Mouse (Mus musculus) kidney, postnatal 14 days (tissue): ENCODE data around the gene Ppp1r15b.
A peak's percentile ranks its signal among the peaks of the same experiment; 100 is the strongest.

Experiments used
- DNase-seq: peaks from one replicate; pipeline ENCODE4 v3.0.0; 2022; ENCODE audit warnings: mixed read lengths

Gene Ppp1r15b

DNA sequence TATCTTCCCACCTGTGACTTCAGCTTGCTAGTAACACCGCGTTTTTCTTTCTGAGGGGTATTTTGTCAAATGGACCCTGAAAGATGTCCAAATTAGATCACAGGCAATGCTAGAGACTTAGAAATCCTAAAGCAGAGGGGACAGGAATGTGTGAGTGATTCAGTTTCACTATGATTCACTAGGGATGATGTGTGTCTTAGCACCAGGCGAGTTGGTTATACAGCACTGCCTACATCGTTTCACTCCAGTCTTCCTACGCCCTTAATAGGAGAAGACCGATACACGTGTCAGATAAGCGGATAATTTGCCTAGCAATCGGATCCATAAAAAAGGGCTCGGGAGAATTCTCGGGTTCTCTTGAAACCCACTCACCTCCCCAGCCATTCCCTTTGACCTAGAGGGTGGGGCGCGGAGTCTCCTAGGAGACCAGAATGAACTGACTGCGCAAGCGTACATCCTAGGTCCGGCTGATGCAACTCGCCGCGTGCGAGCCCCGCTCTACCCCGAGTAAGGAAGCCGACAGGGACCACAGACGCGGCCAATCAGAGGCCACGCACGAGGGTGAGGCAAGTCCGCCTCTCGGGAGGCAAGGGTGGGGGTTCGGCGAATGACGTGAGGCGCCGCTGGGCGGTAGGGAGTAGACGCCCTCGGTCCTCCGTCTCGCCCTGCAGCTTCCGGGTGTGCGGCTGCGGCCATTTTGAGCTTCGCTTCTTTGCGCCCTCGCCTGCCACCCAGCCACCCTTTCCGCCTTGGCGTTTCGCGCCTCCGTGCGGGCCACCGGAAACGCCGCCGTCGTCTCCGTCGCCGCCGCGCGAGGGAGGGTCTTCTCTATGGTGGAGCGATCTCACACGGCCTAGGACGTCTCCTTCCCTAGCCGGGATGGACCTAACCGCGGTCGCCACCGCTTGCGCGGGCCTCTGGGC is at the start of gene Ppp1r15b:
TSS of gene Ppp1r15b (plus strand) at position 506 of the 923 bp plus-strand sequence.
- DNase-seq = peak; percentile 99

DNA sequence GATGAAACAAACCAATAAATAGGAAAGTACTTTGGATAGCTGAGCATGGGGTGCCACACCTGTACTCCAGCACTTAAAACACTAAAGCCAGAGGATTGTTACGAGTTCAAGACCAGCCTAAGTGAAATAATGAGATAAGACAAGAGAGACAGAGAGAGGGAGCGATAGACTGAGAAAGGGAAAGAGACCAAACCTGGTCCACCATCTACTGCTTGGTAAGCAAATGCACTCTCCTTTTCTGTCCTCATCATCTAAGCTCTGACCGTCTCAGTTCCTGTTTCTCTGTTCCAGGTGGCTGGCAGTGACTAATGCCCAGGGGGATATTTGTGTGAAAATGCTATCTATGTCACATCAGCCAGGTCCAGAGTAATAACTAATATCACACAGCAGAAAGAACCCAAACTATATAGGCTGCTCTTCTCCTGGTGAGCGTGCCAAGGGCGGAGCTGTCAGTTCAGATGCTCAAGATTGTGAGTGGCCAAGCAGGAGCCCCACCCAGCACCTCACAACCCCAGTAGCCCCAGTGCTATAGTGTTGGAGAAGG is 47.9 kb upstream of the Ppp1r15b start:
- no peak for DNase-seq

DNA sequence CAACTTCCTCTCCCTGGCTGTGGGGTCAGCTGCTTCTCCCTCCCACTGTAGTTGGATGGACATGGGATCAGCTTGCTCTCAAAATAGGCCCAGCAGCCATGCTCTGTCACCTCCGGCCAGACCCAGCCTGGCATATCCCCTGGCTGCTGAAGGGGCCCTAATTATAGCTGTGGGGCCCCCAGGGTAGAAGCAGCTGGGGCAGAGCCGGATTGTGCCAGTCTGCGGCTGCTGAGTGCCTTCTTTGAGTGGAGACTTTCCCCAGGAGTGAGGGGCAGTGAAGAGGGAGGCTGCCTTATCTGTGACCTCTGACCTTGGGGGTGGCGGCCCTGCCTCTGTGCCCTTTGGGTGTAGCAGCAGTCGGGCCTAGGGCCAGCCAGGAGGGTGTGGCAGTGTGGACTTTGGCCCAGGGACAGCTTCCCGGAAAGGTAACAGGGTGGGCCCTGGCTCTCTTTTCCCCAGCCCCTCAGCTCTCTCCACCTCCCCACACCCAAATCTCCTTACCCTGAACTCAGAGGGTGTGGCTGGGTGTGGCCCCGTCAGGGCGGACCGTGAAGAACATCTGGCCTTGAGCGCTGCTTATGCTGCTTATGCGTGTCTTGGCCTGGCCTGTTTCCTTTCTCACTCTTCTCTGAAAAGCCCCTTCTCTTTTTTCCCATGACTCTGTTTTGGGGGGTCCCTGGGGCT is 46.9 kb upstream of the Ppp1r15b start:
- DNase-seq = peak; percentile 27

DNA sequence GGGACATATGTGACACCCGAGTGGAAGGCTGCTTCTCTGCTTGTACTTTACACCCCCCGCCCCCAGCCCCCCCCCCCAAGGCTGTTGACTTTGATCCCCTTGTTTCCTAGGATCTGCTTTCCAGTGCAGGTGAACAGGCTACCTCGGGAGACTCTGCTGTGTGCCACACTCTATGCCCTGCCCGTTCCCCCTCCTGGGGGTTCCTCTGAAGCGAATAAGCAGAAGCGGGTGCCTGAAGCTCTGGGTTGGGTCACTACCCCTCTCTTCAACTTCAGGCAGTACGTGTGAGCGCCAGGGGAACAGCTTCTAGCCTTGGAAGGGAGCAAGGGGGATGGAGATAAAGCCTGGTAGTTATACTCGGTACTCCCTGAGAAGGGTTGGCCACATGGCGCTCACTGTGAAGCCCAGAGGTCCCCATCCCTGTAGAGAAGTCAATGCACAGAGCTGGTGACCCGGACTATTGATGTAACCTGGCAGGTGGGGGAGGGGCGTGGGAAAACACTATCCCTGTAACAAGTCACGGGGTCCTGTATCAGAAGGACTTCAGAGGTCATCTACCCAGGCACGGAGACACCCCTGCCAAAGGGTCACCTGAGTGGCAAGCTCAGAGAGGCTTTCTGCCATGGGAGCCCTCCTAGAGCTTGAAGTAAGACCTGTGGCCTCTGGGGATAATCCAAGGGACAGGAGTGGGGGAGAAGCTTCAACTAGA is 46.1 kb upstream of the Ppp1r15b start:
- no peak for DNase-seq

DNA sequence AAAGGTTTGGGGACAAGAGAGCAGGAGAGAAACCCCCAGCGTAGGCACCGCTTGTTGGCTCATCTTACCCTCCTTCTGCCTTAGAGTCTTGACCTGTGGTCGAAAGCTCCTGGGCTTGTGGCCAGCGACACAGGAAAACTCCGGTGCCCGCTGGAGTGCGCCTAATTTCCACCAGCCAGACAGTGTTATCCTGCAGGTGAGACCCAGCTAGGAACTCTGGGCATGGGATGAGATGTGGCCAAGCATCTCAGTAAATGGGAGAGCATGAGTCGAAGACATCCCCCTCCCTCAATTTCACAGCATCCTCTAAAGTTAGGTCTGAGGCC is 45.6 kb upstream of the Ppp1r15b start:
- peak; percentile 69 for DNase-seq

DNA sequence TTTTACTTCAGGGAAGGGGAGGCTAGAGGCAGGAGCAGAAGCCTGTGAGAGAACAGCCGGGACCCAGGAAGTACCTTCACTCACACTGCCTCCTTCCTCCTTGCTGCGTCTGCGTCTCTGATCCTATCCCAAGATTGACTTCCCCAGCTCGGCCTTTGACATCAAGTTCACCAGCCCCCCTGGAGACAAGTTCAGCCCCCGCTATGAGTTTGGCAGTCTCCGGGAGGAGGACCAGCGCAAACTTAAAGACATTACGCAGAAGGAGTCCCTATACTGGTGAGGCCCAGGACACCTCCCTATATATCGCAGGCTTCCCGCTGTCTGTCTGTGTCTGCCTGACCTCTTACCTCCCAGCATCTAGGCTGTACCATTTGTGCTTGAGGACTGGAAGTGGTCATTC is 44.1 kb upstream of the Ppp1r15b start:
- no peak for DNase-seq

DNA sequence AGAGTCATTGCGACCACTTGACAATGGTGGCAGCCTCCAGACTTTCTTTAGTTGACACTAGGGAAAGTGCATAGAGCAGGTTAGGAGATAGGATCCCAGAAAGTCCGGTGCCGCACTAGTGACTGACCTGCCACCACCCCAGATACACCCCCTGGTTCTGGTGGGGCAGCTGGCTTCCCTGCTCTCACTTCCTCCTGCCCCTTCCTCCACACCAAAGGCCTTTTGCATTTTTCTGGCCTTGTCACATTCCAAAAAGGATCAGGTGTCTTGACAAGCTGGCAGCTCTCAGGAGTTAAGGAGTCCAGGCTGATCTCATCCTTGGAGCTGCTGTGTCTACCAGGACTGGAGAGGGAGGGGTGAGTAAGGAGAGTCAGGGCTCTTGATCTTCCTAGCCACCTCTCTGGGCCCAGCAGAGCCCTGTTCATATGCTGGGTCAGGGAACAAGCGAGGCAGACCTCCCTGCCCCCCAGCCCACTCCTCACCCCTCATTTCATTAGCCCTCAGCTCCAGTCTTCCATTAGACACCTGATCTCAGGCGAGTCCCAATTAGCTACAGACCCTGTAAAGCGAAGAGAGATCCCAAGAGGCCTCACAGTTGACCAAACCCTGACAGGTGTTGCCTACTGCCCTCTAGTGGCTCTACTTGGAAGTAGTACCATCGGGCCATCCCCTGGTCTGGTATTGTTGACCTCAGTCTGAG is 43.6 kb upstream of the Ppp1r15b start:
- DNase-seq = peak; percentile 73

DNA sequence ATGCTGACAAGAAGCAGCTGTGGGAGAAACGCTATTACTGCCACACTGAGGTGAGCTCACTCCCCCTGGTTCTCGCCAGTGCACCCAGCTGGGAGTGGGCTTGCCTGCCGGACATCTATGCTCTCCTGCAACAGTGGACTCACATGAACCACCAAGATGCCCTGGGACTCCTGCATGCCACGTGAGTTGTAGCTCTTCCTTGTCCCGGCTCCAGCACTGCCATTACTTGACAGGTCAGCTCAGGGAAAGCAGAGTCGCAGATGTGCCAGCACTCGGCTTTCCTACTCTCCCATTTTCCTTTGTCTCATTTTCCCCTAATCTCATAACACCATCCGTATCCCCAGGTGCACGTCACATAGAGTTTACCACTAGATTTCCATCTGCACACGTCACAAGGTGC is 42.7 kb upstream of the Ppp1r15b start:
- no peak for DNase-seq

DNA sequence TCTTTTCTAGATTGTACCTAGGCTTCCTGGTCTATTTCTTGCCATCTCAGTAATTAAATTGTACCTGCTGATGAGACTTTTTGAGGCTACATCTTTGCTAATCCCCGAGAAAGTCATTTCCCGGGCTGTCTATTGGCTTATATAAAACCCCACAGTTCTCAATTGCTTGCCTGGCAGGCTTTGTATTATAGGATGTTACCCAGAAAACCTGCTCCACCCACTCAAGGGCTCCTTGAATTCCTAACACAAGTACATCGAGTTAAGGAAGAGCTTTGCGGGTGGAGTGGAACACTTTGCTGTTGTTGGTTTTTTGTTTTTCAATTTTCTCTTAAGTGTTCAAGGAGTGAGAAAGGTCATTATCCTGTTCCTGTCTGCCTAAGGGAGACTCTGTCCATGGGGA is 41.5 kb upstream of the Ppp1r15b start:
- DNase-seq = no peak

DNA sequence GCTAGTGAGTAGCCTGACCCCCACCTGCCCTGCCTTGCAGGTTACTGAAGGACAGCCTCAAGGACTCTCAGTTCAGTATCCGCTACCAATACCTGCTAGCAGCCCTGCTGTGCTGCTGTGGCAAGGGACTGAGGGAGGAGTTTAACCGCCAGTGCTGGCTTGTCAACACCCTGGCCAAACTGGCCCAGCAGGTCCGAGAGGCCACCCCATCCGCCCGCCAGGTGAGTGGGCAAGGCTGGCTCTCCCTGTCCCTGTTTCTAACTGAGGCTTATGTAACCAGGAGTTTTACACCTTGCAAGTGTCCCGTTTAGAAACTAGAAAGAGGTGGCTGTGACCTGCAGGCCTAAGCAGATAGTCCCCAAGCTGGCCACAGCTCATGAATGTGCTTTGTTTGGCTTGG is 40.3 kb upstream of the Ppp1r15b start:
- peak; percentile 80 for DNase-seq

DNA sequence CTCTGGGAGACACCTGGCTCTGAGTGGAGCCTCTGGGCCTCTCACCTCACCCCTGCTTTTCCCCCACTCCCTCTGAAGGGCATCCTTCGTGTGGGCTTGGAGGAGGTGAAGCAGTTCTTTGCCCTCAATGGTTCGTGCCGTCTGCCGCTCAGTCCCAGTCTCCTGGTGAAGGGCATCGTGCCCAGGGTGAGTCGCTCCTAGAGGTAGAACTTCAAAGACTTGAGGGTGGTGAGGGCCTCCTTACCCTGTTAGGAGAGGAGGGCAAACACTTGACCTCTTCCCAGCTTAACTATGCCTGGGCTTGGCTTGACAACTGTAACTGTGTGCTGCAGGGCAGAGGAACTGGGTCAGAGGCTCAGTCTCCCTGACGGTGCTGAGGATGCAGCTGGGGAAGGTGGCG is 39.5 kb upstream of the Ppp1r15b start:
- DNase-seq = no peak

DNA sequence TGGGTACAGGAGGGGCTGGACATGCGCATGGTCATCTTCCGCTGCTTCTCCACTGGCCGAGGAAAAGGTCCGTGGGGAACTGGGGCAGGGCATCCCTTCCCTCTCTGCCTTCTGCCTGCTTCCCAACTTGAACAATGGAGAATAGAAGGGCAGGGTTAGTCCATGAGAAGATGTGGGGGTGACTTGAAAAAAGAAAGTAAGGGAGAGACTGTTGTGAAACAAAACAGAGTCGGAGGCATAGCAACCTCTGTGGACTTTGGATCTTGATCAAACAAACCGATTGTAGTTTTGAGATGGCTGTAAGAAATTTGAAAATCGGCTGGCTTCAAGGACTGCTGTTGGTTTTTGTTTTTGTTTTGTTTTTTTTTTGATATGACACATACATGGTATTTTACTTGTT is 37.2 kb upstream of the Ppp1r15b start:
- DNase-seq = no peak

DNA sequence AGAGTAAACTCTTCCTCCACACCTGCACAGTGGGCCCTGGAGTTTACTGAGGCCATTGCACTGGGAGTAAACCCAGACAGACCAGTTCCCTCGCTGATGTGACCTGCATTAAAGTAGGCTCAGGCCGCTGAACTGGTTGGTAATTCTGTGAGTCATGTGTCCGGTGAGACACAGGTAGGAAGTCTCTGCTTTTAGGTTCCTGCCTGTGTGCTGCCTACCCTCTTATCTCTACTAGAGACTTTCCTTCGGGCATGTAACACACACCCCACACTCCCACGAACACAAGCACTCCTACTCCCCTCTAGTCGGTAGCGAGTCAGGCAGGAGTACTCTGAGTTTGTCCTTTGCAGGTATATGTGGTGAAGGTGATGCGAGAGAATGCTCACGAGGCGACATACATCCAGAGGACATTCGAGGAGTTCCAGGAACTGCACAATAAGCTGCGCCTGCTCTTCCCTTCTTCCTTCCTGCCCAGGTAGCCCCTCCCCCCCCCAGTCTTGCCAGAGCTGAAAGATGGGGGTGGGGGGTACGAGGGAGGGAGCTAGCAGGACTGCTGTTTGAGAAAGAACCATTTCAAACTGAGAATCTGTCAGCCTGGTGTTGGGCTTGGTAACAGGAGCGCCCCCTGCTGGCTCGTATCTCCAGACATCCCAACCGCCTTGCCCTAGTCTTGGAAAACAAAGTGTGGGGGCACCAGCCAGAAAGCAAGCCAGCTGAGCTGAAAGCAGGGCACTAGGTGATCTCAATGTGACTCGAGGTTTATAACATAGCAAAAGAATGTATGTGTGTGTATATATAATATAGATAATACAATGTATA is 29.8 kb upstream of the Ppp1r15b start:
- DNase-seq = peak; percentile 83

DNA sequence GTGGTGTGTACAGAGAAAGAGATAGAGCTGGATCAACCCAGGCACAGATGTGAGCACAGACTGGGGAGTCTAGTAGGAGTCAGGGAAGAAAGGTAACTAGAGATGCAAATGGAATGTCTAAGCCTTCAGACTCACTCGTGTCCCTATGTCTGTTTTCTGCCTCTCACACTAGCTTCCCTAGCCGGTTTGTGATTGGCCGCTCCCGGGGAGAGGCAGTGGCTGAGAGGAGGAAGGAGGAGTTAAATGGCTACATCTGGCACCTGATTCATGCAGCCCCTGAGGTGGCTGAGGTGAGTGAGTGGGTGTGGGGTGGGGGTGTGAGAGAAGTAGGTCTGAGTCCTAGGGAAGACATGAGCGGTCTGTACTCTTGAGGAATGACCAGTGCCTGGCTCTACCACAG is 28.8 kb upstream of the Ppp1r15b start:
- DNase-seq = no peak

DNA sequence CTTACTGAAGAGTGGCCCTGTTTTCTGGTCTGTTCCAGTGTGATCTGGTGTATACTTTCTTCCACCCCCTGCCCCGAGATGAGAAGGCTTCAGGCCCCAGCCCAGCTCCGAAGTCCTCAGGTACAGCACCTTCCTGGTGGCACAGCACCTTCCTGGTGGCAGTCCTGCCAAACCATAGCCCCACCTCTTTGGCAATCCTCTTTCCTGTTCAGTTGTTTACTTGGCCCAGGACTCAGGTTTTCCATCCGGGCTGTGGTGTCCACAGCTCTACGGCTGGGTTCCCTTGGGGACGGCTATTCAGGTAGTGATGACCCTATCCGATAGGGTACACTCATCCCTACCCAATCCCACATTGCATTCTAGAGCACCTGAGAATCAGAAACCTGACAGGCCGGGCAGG is 27.6 kb upstream of the Ppp1r15b start:
- no peak for DNase-seq

DNA sequence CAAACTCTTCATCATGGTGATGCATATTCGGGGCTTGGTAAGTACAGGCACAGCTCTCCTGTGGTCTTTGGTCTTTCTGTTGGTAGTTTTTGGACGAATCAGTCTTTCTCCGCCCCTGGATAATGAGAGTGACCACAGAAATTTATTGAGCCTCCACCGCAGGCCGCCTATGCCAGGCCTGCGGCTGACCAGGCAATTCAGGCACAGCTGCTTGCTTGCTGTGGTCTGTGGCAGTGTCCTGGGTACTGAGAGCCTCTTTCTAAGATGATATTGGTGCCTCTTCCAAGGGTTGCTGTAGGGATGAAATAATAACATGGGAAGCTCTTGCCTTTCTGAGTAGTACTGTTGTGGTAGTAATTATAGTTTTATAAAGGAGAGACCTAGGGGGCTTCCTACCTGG is 27.1 kb upstream of the Ppp1r15b start:
- DNase-seq = no peak

DNA sequence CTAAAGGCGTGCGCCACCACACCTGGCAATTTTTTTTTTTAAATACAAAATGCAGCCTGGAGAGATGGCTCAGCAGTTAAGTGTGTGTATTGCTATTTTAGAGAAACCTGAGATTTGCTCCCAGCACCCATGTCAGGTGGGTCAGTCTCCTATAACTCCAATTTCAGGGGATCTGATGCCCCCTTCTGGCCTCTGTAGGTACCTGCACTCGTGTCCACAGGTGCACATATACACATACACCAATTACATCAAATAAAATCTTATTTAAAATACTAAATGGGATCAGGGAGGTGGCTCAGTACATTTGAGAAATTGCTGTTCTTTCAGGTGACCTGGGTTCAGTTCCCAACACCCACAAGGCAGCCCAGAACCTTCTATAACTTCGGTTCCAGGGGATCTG is 14.8 kb upstream of the Ppp1r15b start:
- DNase-seq = no peak

DNA sequence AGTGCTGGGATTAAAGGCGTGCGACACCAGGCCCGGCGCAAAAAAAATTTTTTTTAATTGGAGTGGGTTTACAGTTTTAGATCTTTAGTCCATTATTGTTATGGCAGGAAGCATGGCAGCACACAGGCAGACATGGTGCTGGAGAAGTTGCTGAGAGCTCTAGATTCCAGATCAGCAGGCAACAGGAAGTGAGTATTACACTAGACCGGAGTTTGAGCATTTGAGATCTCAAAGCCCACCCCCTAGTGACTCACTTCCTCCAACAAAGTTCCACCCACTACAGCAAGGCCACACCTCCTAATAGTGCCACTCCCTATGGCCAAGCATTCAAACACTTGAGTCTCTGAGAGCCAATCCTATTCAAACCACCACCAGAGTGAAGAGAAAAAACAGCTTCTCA is 12.8 kb upstream of the Ppp1r15b start:
- DNase-seq = no peak

DNA sequence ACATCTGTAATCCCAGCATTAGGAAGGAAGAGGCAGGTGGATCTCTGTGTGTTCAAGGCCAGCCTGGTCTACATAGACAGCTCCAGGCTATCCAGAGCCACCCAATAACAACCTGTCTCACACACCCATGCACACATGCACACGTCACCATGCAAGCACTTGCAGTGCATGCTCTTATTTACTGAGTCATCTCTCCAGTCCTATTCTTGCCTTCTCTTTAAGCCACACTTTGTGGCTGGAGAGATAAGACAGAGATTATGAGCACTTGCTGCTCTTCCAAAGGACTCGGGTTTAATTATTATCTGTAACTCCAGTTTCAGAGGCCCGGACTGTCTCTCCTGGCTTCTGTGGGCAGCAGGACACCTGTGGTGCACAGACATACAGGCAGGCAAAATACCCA is 12.1 kb upstream of the Ppp1r15b start:
- DNase-seq = no peak

DNA sequence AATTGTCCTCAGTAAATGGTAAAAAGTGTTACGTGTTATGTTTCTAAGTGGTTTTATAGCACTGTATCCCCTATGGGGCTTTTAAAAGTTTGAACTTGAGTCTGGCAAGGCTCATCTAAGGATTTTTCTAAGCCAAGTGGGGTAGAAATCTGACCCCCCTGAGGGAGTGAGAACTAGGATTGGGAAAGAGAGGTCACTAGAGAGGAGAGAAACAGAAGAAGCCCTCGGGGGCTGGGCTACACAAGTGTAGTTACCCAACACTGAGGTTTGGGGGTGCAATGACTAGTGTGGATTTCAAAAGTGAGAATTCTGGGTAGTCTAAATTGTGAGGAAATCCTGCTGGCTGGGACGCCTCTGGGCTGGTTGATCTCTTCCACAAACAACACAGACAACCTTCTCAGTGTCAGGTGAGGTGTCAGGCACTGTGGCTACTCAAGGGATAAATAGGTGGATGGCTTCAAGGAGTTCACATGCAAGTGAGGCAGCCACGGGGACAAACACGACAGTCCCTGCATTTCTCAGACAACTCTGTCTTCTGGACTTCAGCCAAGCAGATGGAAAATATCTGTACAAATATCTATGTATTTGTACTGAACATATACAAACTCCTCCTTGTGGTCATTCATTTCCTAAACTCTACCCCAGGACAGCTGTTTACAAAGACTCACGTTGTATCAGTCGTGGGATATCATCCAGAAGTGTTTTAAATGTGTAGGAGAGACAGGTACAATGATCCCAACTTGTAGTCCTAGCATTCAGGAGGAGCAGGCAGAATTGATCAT is 10.8 kb upstream of the Ppp1r15b start:
- DNase-seq = no peak

DNA sequence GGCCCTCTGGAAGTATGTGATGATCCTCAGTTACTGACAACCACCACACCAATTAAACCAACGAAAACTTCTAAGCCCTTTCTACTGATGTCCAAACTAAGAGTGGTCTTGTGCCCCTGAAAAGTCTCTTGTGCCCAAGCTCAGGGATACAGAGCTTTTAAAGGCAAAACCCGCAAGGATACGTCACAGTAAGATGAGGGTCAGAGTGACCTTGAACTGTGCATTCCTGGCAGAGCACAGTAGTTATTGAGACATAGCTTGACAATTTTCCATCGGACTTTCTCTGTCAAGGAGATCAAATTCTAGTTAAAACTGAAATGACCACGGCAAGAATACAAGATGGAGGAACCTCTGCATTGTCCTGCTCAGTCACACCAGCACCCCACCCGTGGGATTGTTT is 9.7 kb upstream of the Ppp1r15b start:
- no peak for DNase-seq
